Mouse (Mus musculus): ENCODE measurements around the gene Plekho1.

Plekho1 gene

DNA sequence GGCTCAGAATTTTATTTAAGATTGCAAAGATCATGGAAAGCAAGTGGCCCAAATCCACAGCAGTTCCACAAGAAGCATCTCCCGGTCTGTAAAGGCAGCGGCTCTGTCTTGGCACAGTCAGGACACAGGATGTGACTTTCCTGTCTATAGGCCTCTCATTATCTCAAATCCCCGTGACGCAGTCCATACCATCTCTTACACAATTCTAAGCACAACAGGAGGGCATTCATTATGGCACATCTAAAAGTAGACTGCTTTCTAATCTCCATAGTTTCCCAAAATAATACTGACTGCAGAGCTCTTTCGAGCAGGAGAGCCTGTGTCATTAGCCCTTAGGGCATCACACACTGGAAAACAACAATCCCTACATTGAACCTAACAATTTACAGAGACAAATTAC lies 17.0 kb upstream of the Plekho1 start:
- in situ Hi-C loops (cut with MboI, MseI) = no loop called here

GRCm38 (mm10) chr3:96008463-96008862 lies 12.7 kb upstream of the Plekho1 start:
- in situ Hi-C loops (cut with MboI, MseI) = no loop called here

GRCm38 (mm10) chr3:96001560-96001959 lies 5.8 kb upstream of the Plekho1 start:
- in situ Hi-C loops (cut with MboI, MseI) = no loop called here

GRCm38 (mm10) chr3:96000921-96001501 lies 5.2 kb upstream of the Plekho1 start:
- in situ Hi-C loops (cut with MboI, MseI) = no loop called here

DNA sequence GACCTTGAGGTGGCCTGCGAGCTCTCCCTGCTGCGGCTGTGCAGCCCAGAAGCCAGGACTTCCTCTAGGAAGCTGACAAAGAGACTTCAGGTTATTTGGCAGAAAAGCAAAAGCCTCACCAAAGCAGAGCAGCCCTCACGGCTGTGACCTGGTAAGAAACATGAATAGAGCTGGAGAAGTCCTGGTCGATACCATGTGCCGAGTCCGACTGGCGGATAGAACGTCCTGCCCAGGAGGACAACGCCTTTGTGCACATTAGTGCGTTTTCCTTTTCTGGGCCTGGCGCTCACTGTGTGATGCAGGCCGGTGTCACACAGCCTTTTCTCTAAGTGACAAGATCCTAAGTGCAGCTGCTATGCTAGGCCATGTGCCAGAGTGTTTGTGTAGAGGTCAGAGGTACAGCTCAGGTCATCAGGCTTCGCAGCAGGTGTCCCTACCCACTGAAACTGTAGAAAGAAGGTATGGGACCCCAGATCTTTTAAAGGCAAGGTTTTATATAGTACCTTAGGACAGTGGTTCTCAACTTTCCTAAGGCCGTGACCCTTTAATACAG lies 4.4 kb upstream of the Plekho1 start:
- in situ Hi-C loops (cut with MboI, MseI) = no loop called here

DNA sequence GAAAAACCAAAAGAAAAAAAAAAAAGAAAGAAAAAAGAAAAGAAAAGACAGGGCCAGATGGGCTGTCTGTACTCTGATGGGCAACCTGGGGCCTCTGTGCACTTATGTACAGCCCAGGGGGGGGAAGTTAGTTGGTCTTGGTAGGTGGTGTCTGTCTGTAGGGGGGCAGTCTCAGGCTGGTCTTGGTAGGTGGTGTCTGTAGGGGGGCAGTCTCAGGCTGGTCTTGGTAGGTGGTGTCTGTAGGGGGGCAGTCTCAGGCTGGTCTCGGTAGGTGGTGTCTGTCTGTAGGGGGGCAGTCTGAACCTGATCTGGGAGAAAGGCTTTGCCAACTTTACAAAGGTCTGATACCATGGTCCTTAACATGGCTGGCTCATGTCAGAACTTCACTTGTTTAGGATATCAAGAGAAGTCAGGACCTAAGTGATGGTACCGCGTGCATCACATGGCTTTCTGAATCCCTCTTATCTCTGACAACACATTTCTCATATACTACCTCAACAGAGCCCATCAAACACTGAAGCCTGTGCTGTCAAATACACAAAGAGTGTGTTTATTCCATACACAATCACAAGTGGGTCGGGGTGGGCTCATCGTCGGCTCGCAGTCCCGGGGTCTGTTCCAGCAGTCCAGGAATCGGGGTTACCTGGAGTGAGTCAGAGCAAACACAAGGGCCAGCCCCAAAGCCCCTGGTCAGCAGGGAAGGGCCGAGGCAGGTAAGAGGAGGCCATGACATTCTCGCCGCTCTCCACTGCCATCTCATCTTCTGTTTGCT lies 3.7 kb upstream of the Plekho1 start:
- in situ Hi-C loops (cut with MboI, MseI) = loop anchor here in 1 of 2 experiments (10.0 kb wide), 1 partner anchor 45 kb away; no protein-coding TSS in a partner anchor

DNA sequence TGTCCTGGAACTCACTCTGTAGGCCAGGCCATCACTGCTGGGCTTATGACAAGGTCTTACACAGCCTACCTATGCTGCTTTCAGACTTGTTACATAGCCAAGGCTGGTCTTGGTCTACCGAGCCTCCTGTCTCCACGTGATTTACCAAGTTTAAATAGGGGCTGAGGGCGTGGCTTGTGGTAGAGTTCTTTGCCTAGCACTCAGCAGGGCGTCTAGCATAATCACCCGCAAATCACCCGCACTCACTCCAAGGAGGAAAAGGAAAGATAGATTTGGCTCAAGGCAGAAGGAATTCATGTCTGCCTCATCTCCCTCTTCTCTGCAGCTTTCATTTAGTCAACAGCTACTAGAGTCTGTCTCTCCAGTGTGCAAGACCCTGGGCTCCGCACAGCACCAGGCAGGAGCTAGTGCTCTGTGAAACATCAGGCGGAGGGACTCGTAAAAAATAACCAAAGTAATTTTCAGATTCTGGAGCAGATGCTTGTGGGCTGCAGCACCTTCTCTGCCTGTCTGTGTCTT lies 1.5 kb upstream of the Plekho1 start:
- in situ Hi-C loops (cut with MboI, MseI) = loop anchor here in 1 of 2 experiments (10.0 kb wide), 1 partner anchor 48 kb away; no protein-coding TSS in a partner anchor

DNA sequence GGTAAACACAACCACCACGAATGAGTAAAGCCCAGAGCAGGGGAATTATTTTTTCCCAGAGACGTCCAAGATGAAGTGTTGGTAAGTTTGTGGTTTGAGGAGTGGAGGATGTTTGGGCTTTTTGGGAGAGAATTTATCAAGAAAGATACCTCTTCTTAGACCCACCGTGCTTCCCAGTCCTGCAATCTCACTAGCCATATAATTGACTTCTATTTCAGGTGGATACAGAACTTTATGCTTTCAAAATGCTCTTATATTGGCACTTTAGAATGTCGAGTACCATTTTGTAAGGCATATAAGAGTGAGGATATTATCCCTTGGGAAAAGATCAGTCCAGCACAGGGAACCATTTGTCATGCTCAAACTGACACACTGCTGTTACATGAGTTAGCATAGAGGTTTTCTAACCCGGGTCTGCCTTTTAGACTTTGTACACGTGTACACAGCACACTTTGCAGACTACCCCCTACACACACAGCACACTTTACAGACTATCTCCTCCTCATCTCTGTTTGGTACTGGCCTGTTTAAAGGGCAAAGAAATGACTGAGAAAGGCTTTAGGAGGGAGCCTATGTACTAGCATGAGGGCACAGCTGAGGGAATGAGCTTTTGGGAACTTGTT lies 761 bp upstream of the Plekho1 start:
- in situ Hi-C loops (cut with MboI, MseI) = loop anchor here in 1 of 2 experiments (10.0 kb wide), 1 partner anchor 48 kb away; no protein-coding TSS in a partner anchor

- in situ Hi-C loops (cut with MboI, MseI) = loop anchor here (5.0 to 10.0 kb wide), 2 partner anchors 47 to 50 kb away; no protein-coding TSS in a partner anchor
Observed at GRCm38 (mm10) chr3:95994975-95995801, 613 bp downstream of the Plekho1 start.

DNA sequence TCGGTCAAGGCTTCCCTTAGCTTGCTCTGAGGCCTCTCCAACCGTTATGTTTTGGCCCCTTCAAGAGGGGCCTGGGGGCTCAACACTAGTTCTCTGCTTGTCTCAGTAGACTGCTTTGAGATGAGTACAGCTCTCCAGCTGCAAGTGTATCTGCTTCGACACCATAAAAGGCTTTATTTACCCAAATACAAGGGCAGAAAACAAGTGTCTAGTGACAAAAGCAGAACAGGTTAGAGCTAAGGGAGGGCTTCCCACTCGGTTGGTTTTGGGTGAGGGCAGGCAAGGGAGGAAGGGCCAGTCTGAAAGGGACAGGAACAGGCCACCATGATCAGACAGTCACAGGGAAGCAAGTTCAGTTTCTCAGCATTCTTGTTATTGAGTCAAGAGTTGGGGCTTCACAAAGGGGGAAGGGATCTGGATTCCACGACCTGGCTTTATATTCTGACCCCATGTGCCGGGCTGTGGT lies 1.4 kb downstream of the Plekho1 start:
- in situ Hi-C loops (cut with MboI, MseI) = loop anchor here (5.0 to 10.0 kb wide), 2 partner anchors 48 to 50 kb away; no protein-coding TSS in a partner anchor

DNA sequence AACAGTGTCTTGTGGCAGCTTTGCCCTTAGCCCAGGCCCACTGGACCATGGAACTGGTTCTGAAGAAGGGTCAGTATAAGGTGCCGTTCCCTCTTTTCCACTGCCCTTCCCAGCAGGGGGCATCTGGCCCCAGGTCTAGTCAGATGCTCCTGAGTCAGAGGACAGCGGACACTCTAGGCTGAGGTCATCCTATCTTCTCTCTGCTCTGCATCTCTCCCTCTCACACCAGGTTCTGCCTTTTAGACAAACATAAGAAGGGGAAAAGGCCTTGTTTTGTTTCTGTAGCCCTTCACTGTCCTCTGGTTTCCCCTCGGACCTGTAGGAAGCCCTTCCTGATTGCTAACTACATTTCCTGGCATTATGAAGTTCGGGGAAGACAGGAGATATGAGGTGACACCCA lies 1.9 kb downstream of the Plekho1 start:
- in situ Hi-C loops (cut with MboI, MseI) = loop anchor here (5.0 to 10.0 kb wide), 2 partner anchors 48 to 51 kb away; no protein-coding TSS in a partner anchor

GRCm38 (mm10) chr3:95992990-95993603 lies 2.7 kb downstream of the Plekho1 start:
- in situ Hi-C loops (cut with MboI, MseI) = loop anchor here (5.0 to 10.0 kb wide), 2 partner anchors 49 to 52 kb away; no protein-coding TSS in a partner anchor

- in situ Hi-C loops (cut with MboI, MseI) = loop anchor here (5.0 to 10.0 kb wide), 2 partner anchors 52 to 54 kb away; no protein-coding TSS in a partner anchor
Observed at GRCm38 (mm10) chr3:95990413-95990941, 5.3 kb downstream of the Plekho1 start.

DNA sequence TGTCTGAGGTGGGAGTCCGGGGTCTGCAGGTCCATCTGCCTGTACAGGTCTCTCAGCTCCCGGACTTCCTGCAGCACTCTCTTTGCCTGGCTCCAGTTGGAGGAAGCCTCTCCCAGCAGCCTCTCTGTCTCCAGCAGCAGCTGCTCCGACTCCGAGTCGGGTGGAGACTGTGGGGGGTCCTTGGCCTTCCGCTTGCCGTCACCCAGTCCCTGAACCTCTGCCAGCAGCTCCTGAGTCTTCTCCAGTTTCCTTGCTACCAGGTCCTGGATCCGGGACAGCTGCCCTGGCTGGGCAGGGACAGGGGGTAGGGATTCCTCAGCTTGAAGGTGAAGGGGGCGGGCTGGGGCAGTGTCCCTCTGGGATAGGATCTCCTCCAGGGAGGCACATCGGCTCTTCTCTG lies 6.8 kb downstream of the Plekho1 start:
- in situ Hi-C loops (cut with MboI, MseI) = no loop called here

- in situ Hi-C loops (cut with MboI, MseI) = no loop called here
Observed at GRCm38 (mm10) chr3:95988138-95988537, 7.7 kb downstream of the Plekho1 start.

DNA sequence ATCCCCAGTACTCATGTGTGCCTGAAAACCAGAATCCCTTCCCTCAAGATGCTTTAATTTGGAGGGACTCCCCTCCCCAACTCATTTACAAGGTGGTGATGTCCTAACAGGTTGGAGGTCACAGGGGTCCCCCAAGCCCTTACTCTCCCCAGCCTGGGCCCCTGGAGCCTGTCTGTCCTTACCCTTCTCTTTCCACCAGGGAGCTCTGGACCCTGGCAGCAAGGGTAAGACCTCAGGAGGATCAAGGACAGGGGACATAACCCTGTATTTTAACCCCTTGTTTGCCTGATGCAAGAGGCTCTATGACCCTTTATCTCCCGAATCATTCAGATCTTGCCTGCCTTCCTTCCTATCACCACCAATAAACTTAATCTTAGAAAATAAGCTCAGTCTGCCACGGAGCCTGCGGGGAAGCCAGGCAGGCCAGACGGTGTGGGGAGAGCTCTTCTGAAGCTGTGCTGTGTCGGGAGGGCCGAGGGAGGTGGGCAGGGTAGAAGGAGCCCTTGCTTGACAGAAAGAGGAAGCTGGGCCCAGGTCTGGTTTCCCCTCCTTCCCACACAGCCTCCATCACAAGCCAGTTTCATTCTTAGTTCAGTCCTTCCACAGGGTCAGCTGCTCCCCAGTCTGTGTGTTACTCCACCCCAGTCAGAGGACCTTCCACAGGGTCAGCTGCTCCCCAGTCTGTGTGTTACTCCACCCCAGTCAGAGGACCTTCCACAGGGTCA lies 8.3 kb downstream of the Plekho1 start:
- in situ Hi-C loops (cut with MboI, MseI) = no loop called here

GRCm38 (mm10) chr3:95986984-95987383 lies 8.8 kb downstream of the Plekho1 start:
- in situ Hi-C loops (cut with MboI, MseI) = no loop called here

- in situ Hi-C loops (cut with MboI, MseI) = no loop called here
Observed at GRCm38 (mm10) chr3:95986001-95986622, 9.7 kb downstream of the Plekho1 start.

Data from T-helper 17 cell (primary cell).